Comparison of ENCODE assay signal across 10 mouse cellular contexts in genomic region chr16:29434712-29435111, GRCm38 (mm10). TPM values are rescaled to one million over a fixed set of nuclear protein-coding genes. Genes with fewer than 3 reads are reported as not detected.
DNase-seq lines count a peak whose midpoint lies in the region; ATAC-seq and TF ChIP-seq lines count a peak whose summit lies in the region.
"Had no signal": no experiment of that assay in that cellular context is flagged by ENCODE, and none has a peak within 500 bp of the region (broad histone marks: within the 10 kb centered on the region; RNA-seq: fewer than 3 reads in every experiment).

No protein-coding gene starts in this region.

- H3K9ac ChIP-seq in forebrain, embryonic 15.5 days (replicated peaks) = no peak overlapping the region
- H3K9ac ChIP-seq in kidney, embryonic 14.5 days (ENCODE audit: low read depth, low read length) = no peak overlapping the region
- H3K9ac ChIP-seq in lung, embryonic 16.5 days (ENCODE audit: low read length) = no peak overlapping the region
- H3K9ac ChIP-seq: lung, embryonic 15.5 days had no signal

- H3K9me3 ChIP-seq in forebrain, embryonic 15.5 days = no peaks in the 10 kb centered on the region
- no peaks in the 10 kb centered on the region for H3K9me3 ChIP-seq in kidney, embryonic 14.5 days (ENCODE audit: control insufficient read depth, low read length)
- no peaks in the 10 kb centered on the region for H3K9me3 ChIP-seq in lung, embryonic 16.5 days (ENCODE audit: control insufficient read depth, low read length)
- H3K9me3 ChIP-seq: lung, embryonic 15.5 days had no signal

- WGBS in thymus, adult 2 months = 18% methylated on average over 5 of the region's 5 CpGs
- 15% methylated on average over 5 of the region's 5 CpGs for WGBS in forebrain, embryonic 15.5 days
- 18% methylated on average over 5 of the region's 5 CpGs for WGBS in kidney, embryonic 14.5 days
- 17% methylated on average over 5 of the region's 5 CpGs for WGBS in lung, embryonic 16.5 days

- no peaks in the 10 kb centered on the region for H3K36me3 ChIP-seq in thymus, adult 2 months (ENCODE audit: control insufficient read depth, insufficient read depth, low read length)
- H3K36me3 ChIP-seq in forebrain, embryonic 15.5 days = no peaks in the 10 kb centered on the region
- H3K36me3 ChIP-seq in kidney, embryonic 14.5 days (ENCODE audit: control insufficient read depth, insufficient read depth, low read length) = no peaks in the 10 kb centered on the region
- no peaks in the 10 kb centered on the region for H3K36me3 ChIP-seq in lung, embryonic 16.5 days (ENCODE audit: control insufficient read depth, insufficient read depth, low read length)
- H3K36me3 ChIP-seq: lung, embryonic 15.5 days had no signal

- H3K4me2 ChIP-seq in forebrain, embryonic 15.5 days (replicated peaks) = no peak overlapping the region
- no peak overlapping the region for H3K4me2 ChIP-seq in kidney, embryonic 14.5 days (replicated peaks; ENCODE audit: low read depth, low read length)
- no peak overlapping the region for H3K4me2 ChIP-seq in lung, embryonic 16.5 days (ENCODE audit: low read depth, low read length)
- H3K4me2 ChIP-seq: lung, embryonic 15.5 days had no signal

- peak; percentile 2 for DNase-seq in thymus, adult 2 months
- no peak for DNase-seq in thymus, adult 18-20 months
- peak; percentile 10 for DNase-seq in cerebellum, adult 11 months
- peak; percentile 17 for DNase-seq in retina, postnatal 7 days (ENCODE audit: low read depth, low spot score)
- DNase-seq in yolk sac, embryonic 10.5 days (ENCODE audit: low spot score) = no peak

- no peak overlapping the region for H3K27ac ChIP-seq in thymus, adult 2 months (ENCODE audit: control insufficient read depth, insufficient read depth, low read length)
- H3K27ac ChIP-seq in forebrain, embryonic 15.5 days (replicated peaks) = no peak overlapping the region
- no peak overlapping the region for H3K27ac ChIP-seq in kidney, embryonic 14.5 days (ENCODE audit: low read depth, low read length)
- no peak overlapping the region for H3K27ac ChIP-seq in lung, embryonic 16.5 days (ENCODE audit: low read length)
- H3K27ac ChIP-seq: lung, embryonic 15.5 days had no signal

- H3K4me1 ChIP-seq in thymus, adult 2 months (replicated peaks; ENCODE audit: control insufficient read depth, insufficient read depth, low read length) = no peaks in the 10 kb centered on the region
- no peaks in the 10 kb centered on the region for H3K4me1 ChIP-seq in forebrain, embryonic 15.5 days
- H3K4me1 ChIP-seq in kidney, embryonic 14.5 days (ENCODE audit: control insufficient read depth, insufficient read depth, low read length) = no peaks in the 10 kb centered on the region
- no peaks in the 10 kb centered on the region for H3K4me1 ChIP-seq in lung, embryonic 16.5 days (replicated peaks; ENCODE audit: control insufficient read depth, insufficient read depth, low read length)
- H3K4me1 ChIP-seq: lung, embryonic 15.5 days had no signal

- H3K27me3 ChIP-seq in thymus, adult 2 months (ENCODE audit: control insufficient read depth, insufficient read depth, low read length) = no peaks in the 10 kb centered on the region
- H3K27me3 ChIP-seq in forebrain, embryonic 15.5 days = no peaks in the 10 kb centered on the region
- no peaks in the 10 kb centered on the region for H3K27me3 ChIP-seq in kidney, embryonic 14.5 days (ENCODE audit: control insufficient read depth, insufficient read depth, low read length)
- no peaks in the 10 kb centered on the region for H3K27me3 ChIP-seq in lung, embryonic 16.5 days (ENCODE audit: control insufficient read depth, insufficient read depth, low read depth, low read length)
- H3K27me3 ChIP-seq: lung, embryonic 15.5 days had no signal

- H3K4me3 ChIP-seq in thymus, adult 2 months (ENCODE audit: control insufficient read depth, insufficient read depth, low read length) = no peak overlapping the region
- no peak overlapping the region for H3K4me3 ChIP-seq in forebrain, embryonic 15.5 days
- H3K4me3 ChIP-seq in kidney, embryonic 14.5 days (ENCODE audit: low read length) = no peak overlapping the region
- H3K4me3 ChIP-seq in lung, embryonic 16.5 days (ENCODE audit: low read length) = no peak overlapping the region
- H3K4me3 ChIP-seq: erythroblast, embryonic 14.5 days; lung, embryonic 15.5 days had no signal

- 0 out of 2 replicates have a peak, but pooled peaks have one; percentile 40 for TF ChIP-seq CTCF in thymus, adult 2 months (IDR thresholded peaks at IDR 0.05; ENCODE audit: borderline replicate concordance, control insufficient read depth, extremely low read depth, insufficient read depth, low read length, poor library complexity)

- no peak for TF ChIP-seq POLR2A in thymus, adult 2 months (IDR thresholded peaks at IDR 0.05; ENCODE audit: control insufficient read depth, extremely low read depth, insufficient read depth, low read length, poor library complexity)

- ATAC-seq in forebrain, embryonic 15.5 days (replicated peaks) = peak; percentile 86
- ATAC-seq in kidney, embryonic 14.5 days (ENCODE audit: low FRiP score, low TSS enrichment) = peak; percentile 75; the same call in 1 of the 2 replicates
- peak; percentile 57; the same call in 1 of the 2 replicates for ATAC-seq in lung, embryonic 16.5 days (ENCODE audit: low read depth)

RNA-seq across cellular contexts. Expression of gene Atp13a5, which starts 56.2 kb away (rescaled TPM):
- polyA plus RNA-seq in thymus, adult 2 months (2012; rRNA removed) = 0.03 TPM in 1 of 2 replicates, not detected in the other
- polyA plus RNA-seq in forebrain, embryonic 15.5 days (2015; fragmentation: Nextera tagmentation; extraction: Ambion mirVana) = 0.55 and 0.75 TPM in 2 replicates
- polyA plus RNA-seq in kidney, embryonic 14.5 days (2014; fragmentation: Nextera tagmentation; extraction: Ambion mirVana) = not detected in 2 replicates
- not detected in 2 replicates for polyA plus RNA-seq in lung, embryonic 16.5 days (2015; fragmentation: Nextera tagmentation; extraction: Ambion mirVana)
- polyA plus RNA-seq: erythroblast, embryonic 14.5 days; lung, embryonic 15.5 days had no signal

Comparison
In these comparisons a context has a peak if more than half of its experiments do, and no peak if none do; other contexts are left out.
1. DNase-seq: peak in thymus, adult 2 months (single experiment), cerebellum, adult 11 months (single experiment) and retina, postnatal 7 days (single experiment); none in thymus, adult 18-20 months (0 of 2) and yolk sac, embryonic 10.5 days (single experiment).
2. Peak in every context shown above with its lines, with median percentiles within 50 percentile points of each other: ATAC-seq.